Mouse (Mus musculus): ENCODE measurements around the gene Avl9.

Gene Avl9

GRCm38 (mm10) chr6:56794834-56795233 is 80.1 kb downstream of the Avl9 start:
- DNase-seq (ENCODE audit: low read depth), result peak; percentile 23

- DNase-seq (ENCODE audit: low read depth), result no peak
These were observed 81.5 kb downstream of the Avl9 start for GRCm38 (mm10) chr6:56796232-56796631.

GRCm38 (mm10) chr6:56796668-56797141 is 82.0 kb downstream of the Avl9 start:
- peak; percentile 75 for DNase-seq (ENCODE audit: low read depth)

GRCm38 (mm10) chr6:56797311-56798151 is 82.8 kb downstream of the Avl9 start, which contains the start of gene Kbtbd2:
TSS of gene Kbtbd2 (minus strand) at chr6:56797813.
- DNase-seq (ENCODE audit: low read depth), result peak; percentile 96

GRCm38 (mm10) chr6:56798152-56798465 is 83.4 kb downstream of the Avl9 start:
- DNase-seq (ENCODE audit: low read depth), result peak; percentile 81

GRCm38 (mm10) chr6:56805026-56805425 is 90.3 kb downstream of the Avl9 start:
- no peak for DNase-seq (ENCODE audit: low read depth)

- DNase-seq (ENCODE audit: low read depth), result no peak
These were observed 91.5 kb downstream of the Avl9 start for GRCm38 (mm10) chr6:56806195-56806594.

- DNase-seq (ENCODE audit: low read depth), result peak; percentile 82
These were observed 94.0 kb downstream of the Avl9 start for GRCm38 (mm10) chr6:56808656-56809055.

Measured in induced T-regulatory cell, adult 2 months (primary cell).